Comparison of ENCODE assay signal across 19 mouse cellular contexts in the genomic region with DNA sequence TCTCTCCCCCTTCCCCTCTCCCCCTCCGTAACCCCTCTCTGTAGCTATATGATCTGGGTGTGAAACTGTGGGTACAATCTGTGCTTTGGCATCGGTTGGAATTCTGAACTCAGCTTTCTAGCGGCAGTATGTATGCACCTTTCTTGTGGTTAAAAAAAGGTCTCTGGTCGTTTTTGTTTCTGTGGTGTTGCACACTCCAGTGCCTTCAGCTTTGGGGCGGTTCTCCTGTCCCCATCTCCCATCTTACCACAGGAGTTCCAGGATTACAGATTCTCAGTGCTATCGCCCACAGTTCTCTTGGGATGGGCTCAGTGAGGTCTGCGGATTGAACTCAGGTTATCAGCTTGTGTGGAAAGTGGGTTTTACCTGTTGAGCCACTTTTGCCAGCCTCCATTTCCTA.
"Had no signal": no experiment of that assay in that cellular context is flagged by ENCODE, and none has a peak within 500 bp of the region (broad histone marks: within the 10 kb centered on the region; RNA-seq: fewer than 3 reads in every experiment).

No protein-coding gene starts in this region.

- DNase-seq: liver, postnatal 0 days; lung, adult 2 months; retina, postnatal 1 day; right cerebral cortex, adult 18-20 months; right cerebral cortex, postnatal 25 days; right cerebral cortex, postnatal 4 days; spleen, adult 18-20 months; thymus, adult 18-20 months; thymus, postnatal 14 days; thymus, postnatal 36 days had no signal

- H3K4me3 ChIP-seq: liver, embryonic 15.5 days; lung, embryonic 15.5 days; midbrain, embryonic 12.5 days; midbrain, embryonic 15.5 days; neural tube, embryonic 13.5 days; neural tube, embryonic 15.5 days had no signal

- H3K4me2 ChIP-seq: liver, embryonic 15.5 days; lung, embryonic 15.5 days; midbrain, embryonic 12.5 days; midbrain, embryonic 15.5 days; neural tube, embryonic 13.5 days; neural tube, embryonic 15.5 days had no signal

- H3K9ac ChIP-seq: liver, embryonic 15.5 days; liver, postnatal 0 days; lung, embryonic 15.5 days; midbrain, embryonic 12.5 days; midbrain, embryonic 15.5 days; neural tube, embryonic 13.5 days; neural tube, embryonic 15.5 days had no signal

- H3K4me1 ChIP-seq: liver, embryonic 15.5 days; megakaryocyte, embryonic 14.5 days; midbrain, embryonic 12.5 days; midbrain, embryonic 15.5 days; neural tube, embryonic 13.5 days; neural tube, embryonic 15.5 days had no signal

- H3K27ac ChIP-seq: liver, embryonic 15.5 days; lung, embryonic 15.5 days; macrophage; midbrain, embryonic 12.5 days; midbrain, embryonic 15.5 days; neural tube, embryonic 13.5 days; neural tube, embryonic 15.5 days had no signal

- H3K9me3 ChIP-seq: liver, embryonic 15.5 days; lung, embryonic 15.5 days; midbrain, embryonic 12.5 days; midbrain, embryonic 15.5 days; neural tube, embryonic 13.5 days; neural tube, embryonic 15.5 days had no signal

- H3K27me3 ChIP-seq: liver, embryonic 15.5 days; lung, embryonic 15.5 days; megakaryocyte, embryonic 14.5 days; midbrain, embryonic 12.5 days; midbrain, embryonic 15.5 days; neural tube, embryonic 13.5 days; neural tube, embryonic 15.5 days had no signal

- H3K36me3 ChIP-seq: liver, embryonic 15.5 days; lung, embryonic 15.5 days; midbrain, embryonic 12.5 days; midbrain, embryonic 15.5 days; neural tube, embryonic 13.5 days; neural tube, embryonic 15.5 days had no signal

- ATAC-seq: liver, postnatal 0 days; lung, postnatal 0 days; midbrain, embryonic 15.5 days had no signal
